Mouse (Mus musculus): ENCODE measurements around the gene Vmn1r69. TPM values are rescaled to one million over a fixed set of nuclear protein-coding genes. Genes with fewer than 3 reads are reported as not detected.

Vmn1r69 gene
- not detected for polyA plus RNA-seq (2014; fragmentation: Illumina TruSeq; extraction: RNeasy Lipid Tissue Mini Kit (QIAGEN cat#74804); ENCODE audit: low read depth, low replicate concordance)

GRCm38 (mm10) chr7:10613559-10613958 is at the start of gene Vmn1r69:
Gene Vmn1r69 (minus strand): TSS chr7:10613659.

GRCm38 (mm10) chr7:10631232-10631631 is 17.8 kb upstream of the Vmn1r69 start, which contains the start of gene Vmn1r70:
Gene Vmn1r70 (plus strand): TSS chr7:10631532.

GRCm38 (mm10) chr7:10558385-10558784 is 55.1 kb downstream of the Vmn1r69 start, which contains the start of gene Vmn1r68:
Gene Vmn1r68 (minus strand): TSS chr7:10558485.

Other genes starting within 250 kb of the Vmn1r69 start
- gene Vmn1r67, start 170.3 kb downstream of the Vmn1r69 start, polyA plus RNA-seq (2014; fragmentation: Illumina TruSeq; extraction: RNeasy Lipid Tissue Mini Kit (QIAGEN cat#74804); ENCODE audit: low read depth, low replicate concordance) = not detected
- gene Zik1, start 118.3 kb downstream of the Vmn1r69 start, polyA plus RNA-seq (2014; fragmentation: Illumina TruSeq; extraction: RNeasy Lipid Tissue Mini Kit (QIAGEN cat#74804); ENCODE audit: low read depth, low replicate concordance) = 5.8 TPM
- gene Vmn1r68, start 55.2 kb downstream of the Vmn1r69 start, polyA plus RNA-seq (2014; fragmentation: Illumina TruSeq; extraction: RNeasy Lipid Tissue Mini Kit (QIAGEN cat#74804); ENCODE audit: low read depth, low replicate concordance) = not detected
- not detected for gene Vmn1r70, start 17.9 kb upstream of the Vmn1r69 start, polyA plus RNA-seq (2014; fragmentation: Illumina TruSeq; extraction: RNeasy Lipid Tissue Mini Kit (QIAGEN cat#74804); ENCODE audit: low read depth, low replicate concordance)
- not detected for gene Nlrp4b, start 74.1 kb upstream of the Vmn1r69 start, polyA plus RNA-seq (2014; fragmentation: Illumina TruSeq; extraction: RNeasy Lipid Tissue Mini Kit (QIAGEN cat#74804); ENCODE audit: low read depth, low replicate concordance)
- gene Vmn1r71, start 140.7 kb upstream of the Vmn1r69 start, polyA plus RNA-seq (2014; fragmentation: Illumina TruSeq; extraction: RNeasy Lipid Tissue Mini Kit (QIAGEN cat#74804); ENCODE audit: low read depth, low replicate concordance) = not detected

Measured in adrenal gland, adult 10 weeks (tissue).